Comparison of ENCODE assay signal across 11 mouse cellular contexts in the genomic region with DNA sequence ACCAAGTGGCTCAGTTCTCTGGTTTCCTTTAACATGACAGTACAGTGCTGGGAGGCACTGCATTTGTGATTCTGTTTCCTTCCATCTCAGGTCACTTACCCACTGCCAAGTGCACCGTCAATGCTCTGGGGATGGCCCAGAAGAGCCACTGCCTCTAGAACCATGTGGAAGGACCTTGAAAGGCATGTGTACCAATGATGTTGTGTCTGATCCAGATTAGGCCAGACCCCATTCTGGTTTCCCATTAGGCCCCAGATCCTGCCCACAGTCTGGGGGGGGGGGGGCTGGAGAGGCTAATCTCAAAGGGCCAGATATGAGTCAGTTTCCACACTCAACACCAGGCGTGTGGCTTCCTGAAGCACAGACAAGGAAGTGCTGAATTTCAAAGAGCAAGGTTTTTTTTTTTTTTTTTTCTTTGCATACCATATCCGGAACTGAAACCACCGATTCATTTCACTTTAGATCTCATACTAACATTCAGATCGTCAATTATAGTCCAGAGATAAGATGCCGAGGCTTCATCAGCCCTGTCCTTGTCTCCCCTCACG.
A peak's percentile ranks its signal among the peaks of the same experiment; 100 is the strongest.
DNase-seq lines count a peak whose midpoint lies in the region; ATAC-seq and TF ChIP-seq lines count a peak whose summit lies in the region.
"Had no signal": no experiment of that assay in that cellular context is flagged by ENCODE, and none has a peak within 500 bp of the region (broad histone marks: within the 10 kb centered on the region; RNA-seq: fewer than 3 reads in every experiment).

No protein-coding gene starts in this region.

- DNase-seq in heart, postnatal 10 days: no peak
- peak; percentile 59 for DNase-seq in T-cell, adult 2 months (ENCODE audit: low spot score)
- peak; percentile 8 for DNase-seq in liver, embryonic 13.5 days
- peak; percentile 33 to 75 for DNase-seq in spleen, adult 2 months (ENCODE audit: low read depth in 1 of 2, low spot score in 2 of 2)
- no peak for DNase-seq in frontal cortex, postnatal 14 days (ENCODE audit: low spot score in 2 of 2)
- no peak for DNase-seq in limb, embryonic 10.5 days (ENCODE audit: low spot score)
- no peak for DNase-seq in embryo, embryonic 11 days
- DNase-seq: adrenal gland, adult 8-10 months; right cerebral cortex, postnatal 4 days had no signal

- intact Hi-C loops in heart, postnatal 10 days (cut with DNase I): no loop called here

- peak; percentile 43; the same call in 1 of the 2 replicates for ATAC-seq in heart, embryonic 14.5 days (ENCODE audit: insufficient number of reproducible peaks, insufficient read depth, low FRiP score, low read depth)
- ATAC-seq in liver, embryonic 13.5 days (ENCODE audit: low read depth): peak; percentile 64
- ATAC-seq: forebrain, embryonic 15.5 days had no signal

- H3K4me3 ChIP-seq in heart, embryonic 14.5 days (ENCODE audit: control insufficient read depth in 1 of 2, insufficient read depth in 1 of 2, low read depth in 1 of 2, low read length in 2 of 2): no peak overlapping the region
- H3K4me3 ChIP-seq in liver, embryonic 13.5 days (replicated peaks): no peak overlapping the region
- peak overlapping the region; percentile 36; the same call in 1 of the 2 replicates for H3K4me3 ChIP-seq in spleen, adult 2 months (ENCODE audit: extremely low read depth, insufficient read depth, insufficient read length)
- H3K4me3 ChIP-seq in limb, embryonic 10.5 days: no peak overlapping the region
- H3K4me3 ChIP-seq: forebrain, embryonic 15.5 days had no signal

- no peak for TF ChIP-seq CTCF in spleen, adult 2 months (IDR thresholded peaks at IDR 0.05; ENCODE audit: extremely low read depth, insufficient read depth, insufficient read length, insufficient replicate concordance)

- no peak for TF ChIP-seq POLR2A in spleen, adult 2 months (IDR thresholded peaks at IDR 0.05; ENCODE audit: low read depth, low read length)

- H3K9me3 ChIP-seq in heart, embryonic 14.5 days (ENCODE audit: control insufficient read depth, low read length): no peaks in the 10 kb centered on the region
- H3K9me3 ChIP-seq in liver, embryonic 13.5 days (replicated peaks): no peaks in the 10 kb centered on the region
- H3K9me3 ChIP-seq in limb, embryonic 10.5 days (replicated peaks): no peaks in the 10 kb centered on the region
- H3K9me3 ChIP-seq: forebrain, embryonic 15.5 days had no signal

- WGBS in heart, embryonic 14.5 days: 17% methylated on average over 7 of the region's 7 CpGs
- 7% methylated on average over 7 of the region's 7 CpGs for WGBS in liver, embryonic 13.5 days (ENCODE audit: insufficient replicate concordance)
- WGBS in spleen, adult 2 months: 2% methylated on average over 7 of the region's 7 CpGs
- 67% methylated on average over 7 of the region's 7 CpGs for WGBS in limb, embryonic 10.5 days

- peaks cover 8 to 16% of the 10 kb centered on the region in 2 experiments for H3K4me1 ChIP-seq in heart, embryonic 14.5 days (ENCODE audit: control insufficient read depth in 2 of 2, insufficient read depth in 2 of 2, low read length in 2 of 2)
- H3K4me1 ChIP-seq in liver, embryonic 13.5 days (replicated peaks): peaks cover 16% of the 10 kb centered on the region
- H3K4me1 ChIP-seq in spleen, adult 2 months (ENCODE audit: control insufficient read depth, insufficient read depth, insufficient read length): peaks cover 22% of the 10 kb centered on the region
- H3K4me1 ChIP-seq in limb, embryonic 10.5 days: peaks cover 28% of the 10 kb centered on the region
- H3K4me1 ChIP-seq: forebrain, embryonic 15.5 days had no signal

- no peak overlapping the region for H3K27ac ChIP-seq in heart, embryonic 14.5 days (replicated peaks in 1 of 2; ENCODE audit: control insufficient read depth in 1 of 2, insufficient read depth in 1 of 2, low read depth in 2 of 2, low read length in 2 of 2)
- H3K27ac ChIP-seq in liver, embryonic 13.5 days: no peak overlapping the region
- peak overlapping the region; percentile 81 for H3K27ac ChIP-seq in spleen, adult 2 months (ENCODE audit: insufficient read depth, low read length)
- no peak overlapping the region for H3K27ac ChIP-seq in limb, embryonic 10.5 days
- H3K27ac ChIP-seq: forebrain, embryonic 15.5 days had no signal

- H3K36me3 ChIP-seq in heart, embryonic 14.5 days (ENCODE audit: control insufficient read depth, insufficient read depth, low read length): no peaks in the 10 kb centered on the region
- H3K36me3 ChIP-seq in liver, embryonic 13.5 days: no peaks in the 10 kb centered on the region
- no peaks in the 10 kb centered on the region for H3K36me3 ChIP-seq in spleen, adult 2 months (ENCODE audit: control insufficient read depth, insufficient read depth, low read length)
- no peaks in the 10 kb centered on the region for H3K36me3 ChIP-seq in limb, embryonic 10.5 days
- H3K36me3 ChIP-seq: forebrain, embryonic 15.5 days had no signal

- H3K9ac ChIP-seq in heart, embryonic 14.5 days (ENCODE audit: low read length): no peak overlapping the region
- no peak overlapping the region for H3K9ac ChIP-seq in liver, embryonic 13.5 days
- H3K9ac ChIP-seq: forebrain, embryonic 15.5 days had no signal

- H3K4me2 ChIP-seq in heart, embryonic 14.5 days (ENCODE audit: low read length): peak overlapping the region; percentile 21
- peak overlapping the region; percentile 14; the same call in 1 of the 2 replicates for H3K4me2 ChIP-seq in liver, embryonic 13.5 days
- H3K4me2 ChIP-seq: forebrain, embryonic 15.5 days had no signal

- no peaks in the 10 kb centered on the region for H3K27me3 ChIP-seq in heart, embryonic 14.5 days (ENCODE audit: control insufficient read depth, insufficient read depth, low read length)
- H3K27me3 ChIP-seq in liver, embryonic 13.5 days: no peaks in the 10 kb centered on the region
- H3K27me3 ChIP-seq in spleen, adult 2 months (ENCODE audit: control insufficient read depth, insufficient read depth, low read length): no peaks in the 10 kb centered on the region
- H3K27me3 ChIP-seq in limb, embryonic 10.5 days (ENCODE audit: low read depth, poor library complexity, severe bottlenecking): no peaks in the 10 kb centered on the region
- H3K27me3 ChIP-seq: forebrain, embryonic 15.5 days had no signal

Comparison
In these comparisons a context has a peak if more than half of its experiments do, and no peak if none do; other contexts are left out.
1. DNase-seq: peak in T-cell, adult 2 months (single experiment), liver, embryonic 13.5 days (single experiment) and spleen, adult 2 months (2 of 2); none in heart, postnatal 10 days (0 of 2), frontal cortex, postnatal 14 days (0 of 2), limb, embryonic 10.5 days (single experiment) and embryo, embryonic 11 days (single experiment).